Mouse (Mus musculus) cortical plate, adult 2 months (tissue): Measurements from ENCODE around the gene Dnaaf3. TPM values are rescaled to one million over a fixed set of nuclear protein-coding genes. Genes with fewer than 3 reads are reported as not detected.

Experiments
- H3K27ac ChIP-seq: fragments of 200-500 bp; 2 replicates; pipeline ENCODE4 v1.5.1; 2012; ENCODE audit warnings: low read length, control low read depth, inconsistent platforms; ENCODE audit not compliant: insufficient read depth
- H3K4me1 ChIP-seq: fragments of 200-500 bp; 2 replicates; pipeline ENCODE4 v1.6.1; 2011; ENCODE audit warnings: low read length; ENCODE audit not compliant: control insufficient read depth, insufficient read depth
- H3K4me3 ChIP-seq: fragments of 200-500 bp; 2 replicates; pipeline ENCODE4 v1.5.1; 2011; ENCODE audit warnings: mild to moderate bottlenecking, low read length, control low read depth; ENCODE audit not compliant: insufficient read depth
- CTCF ChIP-seq: fragments of 200-500 bp; IDR thresholded peaks from 2 replicates; pipeline ENCODE4 v1.5.1; 2011; ENCODE audit warnings: mild to moderate bottlenecking, control low read depth, low read length; ENCODE audit not compliant: insufficient read depth; ENCODE audit errors: extremely low read depth
- POLR2A ChIP-seq: fragments of 200-500 bp; IDR thresholded peaks from 2 replicates; pipeline ENCODE4 v1.6.1; 2011; ENCODE audit warnings: mild to moderate bottlenecking, low read length, control low read depth; ENCODE audit not compliant: insufficient read depth; ENCODE audit errors: extremely low read depth
- polyA plus RNA-seq: library from polyadenylated mRNA; depleted of rRNA; stranded (reverse); fragments of >200 nt; gene quantifications from 2 replicates; pipeline ENCODE4 v1.2.3, GENCODE M21; 2012

The Dnaaf3 gene
- polyA plus RNA-seq, 1 experiment, result 1.3 TPM

DNA sequence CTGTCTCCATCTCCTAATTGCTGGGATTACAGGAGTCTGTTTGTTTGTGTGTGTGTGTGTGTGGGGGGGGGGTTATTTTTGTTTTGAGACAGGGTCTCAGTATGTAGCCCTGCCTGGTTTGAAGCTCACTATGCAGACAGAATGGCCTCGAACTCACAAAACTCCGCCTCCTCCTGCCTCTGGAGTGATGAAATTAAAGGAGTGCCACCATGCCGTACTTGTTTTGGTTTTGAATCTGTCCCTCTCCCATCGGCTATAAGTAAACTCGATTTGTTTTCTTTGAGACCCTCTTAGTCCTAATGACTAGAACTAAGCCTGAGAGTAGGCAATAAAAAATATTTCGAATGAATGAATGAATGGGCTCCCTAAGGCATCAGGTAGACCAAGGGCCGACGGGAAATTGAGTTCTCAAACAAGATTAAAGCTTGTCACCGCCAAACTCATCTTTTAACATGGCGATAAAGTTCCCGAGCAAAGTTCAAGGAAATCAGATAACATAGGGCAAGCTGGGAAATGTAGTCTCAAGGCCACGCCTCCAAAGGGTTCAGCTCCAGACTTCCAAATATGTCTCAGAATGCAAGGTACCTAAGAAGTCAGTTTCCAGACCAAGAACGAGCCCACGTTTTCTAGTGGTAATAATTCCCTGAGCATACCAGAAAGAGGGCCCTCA, 29.7 kb downstream of the Dnaaf3 start:
- TF ChIP-seq POLR2A (no peak), CTCF (no peak)
- Histone ChIP-seq H3K4me1 (peaks cover 12% of the 10 kb centered on the region), H3K4me3 (peak overlapping the region; percentile 59), H3K27ac (peak overlapping the region; percentile 95; the same call in 1 of the 2 replicates)

DNA sequence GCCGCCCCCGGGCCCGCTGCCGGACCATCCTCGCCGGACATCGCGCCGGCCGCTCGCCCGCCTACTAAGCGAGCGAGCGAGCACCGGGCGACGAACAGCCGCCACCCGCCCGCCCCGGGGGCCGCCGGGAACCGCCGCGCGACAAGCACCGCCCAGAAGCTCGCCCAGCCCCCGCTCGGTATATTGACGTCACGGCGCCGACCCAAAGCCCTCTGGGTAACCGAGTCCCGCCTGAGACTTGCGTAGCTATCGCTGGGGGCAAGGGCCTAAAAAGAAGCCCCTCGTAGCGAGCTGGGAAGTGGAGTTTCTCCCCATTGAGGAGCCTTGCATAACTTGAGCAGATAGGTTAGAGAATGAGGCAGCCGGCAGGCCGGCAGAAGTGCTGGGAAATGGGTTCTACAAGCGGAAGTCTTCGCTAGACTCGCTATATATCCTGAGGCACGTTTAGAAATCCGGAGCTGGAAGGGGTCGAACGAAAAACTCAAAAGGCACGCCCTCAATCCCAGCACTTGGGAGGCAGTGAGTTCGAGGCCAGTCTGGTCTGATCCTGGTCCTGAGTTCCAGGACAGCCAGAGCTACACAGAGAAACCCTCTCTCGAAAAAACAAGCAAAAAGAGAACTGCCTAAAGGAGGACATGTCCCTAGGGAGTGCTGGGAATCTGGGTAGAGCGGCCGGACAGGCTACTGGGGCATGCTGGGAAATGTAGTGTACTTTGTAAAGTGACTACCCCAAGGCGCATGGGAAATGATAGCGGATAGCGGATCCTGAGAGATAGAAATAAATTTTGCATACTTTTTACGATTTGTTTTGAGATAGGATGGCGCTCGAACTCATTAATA, 30.5 kb downstream of the Dnaaf3 start, which contains the start of gene Ppp1r12c:
Ppp1r12c (minus strand) TSS at position 123 of the 840 bp plus-strand sequence.
- peaks cover 12% of the 10 kb centered on the region for H3K4me1 ChIP-seq
- peak within 1 kb of the TSS; percentile 95 for H3K27ac ChIP-seq
- H3K4me3 ChIP-seq, result peak within 1 kb of the TSS; percentile 59
- TF ChIP-seq CTCF, result no peak
- TF ChIP-seq POLR2A, result peak; percentile 52; the same call in 1 of the 2 replicates

DNA sequence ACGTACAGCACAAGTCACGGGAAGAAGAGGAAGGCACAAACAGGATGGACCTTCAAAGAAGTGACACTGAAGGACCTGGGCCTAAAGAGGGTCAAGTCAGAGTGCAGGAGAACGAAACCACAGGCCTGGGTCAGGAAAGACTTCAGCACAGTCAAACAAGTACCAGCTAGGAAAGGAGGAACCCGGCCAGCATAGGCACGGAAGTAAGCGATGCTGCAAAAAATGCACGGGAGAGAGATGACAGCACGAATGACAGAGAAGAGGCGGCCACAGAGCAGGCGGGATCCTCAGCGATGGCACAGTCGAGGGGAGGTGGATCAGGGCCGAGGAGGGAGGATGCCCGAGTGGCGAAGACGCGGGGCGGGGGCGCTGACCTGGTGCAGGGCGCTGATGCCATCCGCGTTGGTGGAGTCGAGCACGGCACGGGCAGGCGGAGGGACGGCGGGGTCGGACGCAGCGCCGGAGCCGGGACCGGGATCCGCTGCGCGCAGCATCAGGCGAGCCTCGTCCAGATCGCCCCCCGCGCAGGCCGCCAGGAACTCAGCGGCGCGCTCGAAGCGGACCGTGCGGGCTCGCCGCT, 31.3 kb downstream of the Dnaaf3 start:
- Histone ChIP-seq H3K27ac (peak overlapping the region; percentile 4), H3K4me3 (peak overlapping the region; percentile 59), H3K4me1 (peaks cover 12% of the 10 kb centered on the region)
- no peak for TF ChIP-seq POLR2A
- TF ChIP-seq CTCF, result no peak

DNA sequence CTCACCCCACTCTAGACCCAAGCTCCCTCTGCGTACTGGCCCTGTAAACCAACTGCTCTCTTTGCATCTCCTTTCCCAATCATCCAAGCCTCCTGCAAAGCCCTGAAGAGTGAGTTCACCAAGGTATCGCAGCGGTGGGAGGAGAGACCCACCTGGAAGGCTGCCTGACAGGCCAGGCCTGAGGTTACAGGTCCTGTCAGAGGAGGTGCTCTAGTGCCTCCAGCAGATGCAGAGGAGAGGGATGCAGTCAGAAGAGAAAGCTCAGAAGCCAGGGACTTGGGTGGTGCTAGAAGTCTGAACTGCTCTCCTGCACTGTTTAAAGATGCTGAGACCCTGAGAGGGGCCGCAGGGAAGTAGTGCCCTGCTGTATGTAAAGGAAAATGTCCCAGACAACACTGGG, 33.2 kb downstream of the Dnaaf3 start:
- Histone ChIP-seq H3K27ac (no peak overlapping the region), H3K4me1 (peaks cover 12% of the 10 kb centered on the region), H3K4me3 (no peak overlapping the region)
- TF ChIP-seq POLR2A, result no peak
- TF ChIP-seq CTCF, result no peak

DNA sequence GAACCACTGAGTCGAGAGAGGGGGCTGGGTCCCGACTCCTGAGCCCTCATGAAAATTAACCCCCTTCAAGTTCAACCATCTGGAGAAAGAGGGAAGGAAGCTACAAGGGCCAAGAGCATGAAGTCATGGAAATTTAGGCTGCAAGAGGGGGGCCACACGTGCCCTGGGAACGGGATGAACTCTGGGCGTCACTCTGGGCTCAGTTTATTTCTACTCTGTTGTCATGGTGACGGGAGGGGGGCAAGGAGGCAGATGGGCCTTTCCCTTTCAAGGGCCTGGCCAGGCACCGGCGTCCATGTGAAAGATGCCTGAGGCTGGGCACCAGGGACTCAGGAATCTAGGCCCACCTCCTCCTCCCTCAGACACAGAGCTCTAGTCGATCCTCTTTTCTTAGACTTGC, 34.0 kb downstream of the Dnaaf3 start:
- peaks cover 12% of the 10 kb centered on the region for H3K4me1 ChIP-seq
- no peak for TF ChIP-seq POLR2A
- no peak for TF ChIP-seq CTCF
- H3K27ac ChIP-seq, result no peak overlapping the region
- no peak overlapping the region for H3K4me3 ChIP-seq

DNA sequence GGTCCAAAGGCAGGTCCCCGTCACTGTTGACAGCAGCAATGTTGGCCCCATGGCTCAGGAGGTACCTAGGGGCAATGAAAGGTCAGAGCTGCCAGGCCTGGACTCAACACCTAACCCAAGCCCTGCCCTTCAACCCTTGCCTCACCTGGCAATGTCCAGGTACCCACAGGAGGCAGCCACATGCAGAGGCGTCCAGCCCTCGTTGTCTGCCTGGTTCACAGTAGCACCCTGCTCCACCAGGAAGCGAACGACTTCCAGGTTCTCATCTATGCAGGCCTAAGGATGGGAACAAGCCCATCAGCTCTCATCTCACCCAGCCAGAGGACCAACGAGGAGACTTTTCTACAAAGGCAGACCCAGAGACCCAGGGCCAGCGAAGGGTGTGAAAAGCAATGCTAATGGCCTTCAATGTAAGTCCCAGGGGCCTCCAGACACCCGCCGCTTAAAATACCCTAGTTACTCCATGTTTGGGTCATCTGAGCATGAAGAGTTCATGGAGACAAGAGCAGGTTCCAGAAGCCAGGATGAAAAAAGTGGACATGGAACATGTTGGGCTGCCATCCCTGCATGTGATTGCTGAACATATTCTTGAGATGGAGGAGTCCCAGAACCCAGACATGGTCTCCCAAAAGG, 34.9 kb downstream of the Dnaaf3 start:
- Histone ChIP-seq H3K27ac (no peak overlapping the region), H3K4me1 (peaks cover 12% of the 10 kb centered on the region)
- TF ChIP-seq CTCF (no peak), POLR2A (no peak)

DNA sequence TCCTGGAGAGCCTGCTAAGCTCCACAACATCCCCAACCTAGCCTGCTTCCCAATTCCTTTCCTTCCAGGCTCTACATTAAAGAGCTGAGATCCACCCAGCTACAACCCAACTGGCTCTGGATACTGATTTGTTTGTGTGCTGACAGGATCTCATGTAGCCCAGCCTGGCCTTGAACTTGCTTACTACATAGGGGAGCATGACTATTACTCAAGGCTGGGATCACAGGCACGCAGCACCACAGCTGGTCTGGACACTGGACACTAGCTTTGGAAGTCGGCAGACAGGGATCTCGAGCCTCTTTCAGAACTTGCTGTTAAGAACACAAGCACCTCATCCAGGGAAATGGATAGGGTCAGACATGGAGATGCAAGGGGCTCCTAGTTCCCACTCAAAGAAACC, 35.8 kb downstream of the Dnaaf3 start:
- no peak overlapping the region for H3K4me3 ChIP-seq
- no peak overlapping the region for H3K27ac ChIP-seq
- TF ChIP-seq CTCF (no peak), POLR2A (no peak)
- H3K4me1 ChIP-seq, result peaks cover 12% of the 10 kb centered on the region

More for the DNA sequence above, 34.9 kb downstream of the Dnaaf3 start:
- no peak overlapping the region for H3K4me3 ChIP-seq

DNA sequence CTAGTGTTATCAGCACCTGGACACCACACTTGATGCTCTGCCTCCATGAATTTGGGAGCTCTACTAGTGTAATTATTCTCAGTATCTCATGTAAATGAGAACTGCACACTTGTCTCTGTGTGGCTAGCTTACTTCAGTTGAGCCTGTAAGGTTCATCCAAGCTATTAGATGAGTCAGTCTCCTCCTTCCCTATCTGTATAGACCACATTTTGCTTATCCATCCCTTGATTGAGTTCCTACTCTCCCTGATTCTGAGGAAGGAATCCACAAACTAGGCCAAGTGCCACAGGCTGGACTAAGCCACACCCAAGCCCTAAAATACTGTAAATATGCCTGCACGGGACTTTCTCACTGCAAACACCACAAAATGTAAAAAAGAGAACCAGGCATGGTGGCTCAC, 38.3 kb downstream of the Dnaaf3 start:
- Histone ChIP-seq H3K4me1 (peaks cover 5% of the 10 kb centered on the region), H3K4me3 (no peak overlapping the region), H3K27ac (no peak overlapping the region)
- TF ChIP-seq CTCF, result no peak
- TF ChIP-seq POLR2A, result no peak

DNA sequence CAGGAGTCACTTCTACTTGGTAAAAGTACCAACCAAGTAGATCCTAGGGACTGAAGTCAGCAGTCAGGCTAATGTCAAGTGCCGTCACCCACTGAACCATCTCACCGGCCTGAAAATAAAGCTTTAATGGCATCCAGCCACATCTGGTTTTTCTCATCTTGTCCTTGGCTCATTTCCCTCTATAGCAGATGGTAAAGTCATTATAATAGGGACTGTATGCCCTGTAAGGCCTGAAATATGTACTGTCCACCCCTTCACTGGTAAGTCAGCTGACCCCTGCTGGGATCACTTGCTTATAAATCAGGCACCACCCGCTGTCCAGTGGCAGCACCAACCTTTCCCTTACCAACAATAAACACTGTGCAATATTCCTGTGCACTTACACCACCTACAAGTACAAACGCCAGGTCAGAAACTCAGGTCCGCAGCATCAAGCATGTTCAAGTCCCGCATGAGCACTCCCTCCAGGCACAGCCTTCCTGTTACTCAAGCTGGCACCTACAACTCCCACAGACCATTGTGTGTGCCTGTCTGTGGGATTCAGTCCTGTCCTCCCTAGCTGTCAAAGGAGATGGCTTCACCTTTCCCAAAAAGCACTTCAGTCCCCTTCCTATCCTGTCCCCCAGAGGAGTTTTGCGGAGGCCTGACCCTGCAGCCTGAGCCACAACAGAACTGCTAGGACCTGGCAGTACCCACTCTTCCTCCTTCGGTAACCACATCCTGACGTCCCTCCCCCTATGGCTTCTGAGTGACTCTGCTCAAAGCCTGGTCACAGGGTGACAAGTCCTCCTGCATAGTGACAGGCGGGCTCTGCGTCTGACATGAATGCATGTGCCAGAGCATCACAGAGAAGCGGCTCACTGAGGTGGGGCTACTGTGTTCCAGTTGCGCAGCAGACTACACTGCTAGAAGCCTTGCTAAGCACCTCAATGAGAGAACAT, 39.7 kb downstream of the Dnaaf3 start:
- H3K4me3 ChIP-seq, result no peak overlapping the region
- H3K4me1 ChIP-seq, result no peaks in the 10 kb centered on the region; the same call in 1 of the 2 replicates
- no peak overlapping the region for H3K27ac ChIP-seq
- no peak for TF ChIP-seq POLR2A
